Mouse (Mus musculus) spleen, adult 2 months (tissue): ENCODE measurements at regions not wholly inside any gene's neighbourhood (a gene's known extent, or its start where the extent isn't known, plus 50 kb on each side); places are given as distances from the start of the nearest gene placed in this dataset.
A peak's percentile ranks its signal among the peaks of the same experiment; 100 is the strongest.

ENCODE experiments used
- DNase-seq, 2 experiments: peaks; one replicate each; pipeline versions ENCODE4 v3.0.0 to v3.0.0-alpha.2; 2012 to 2021; ENCODE audit warnings: low spot score in 2 of 2, low read depth in 1 of 2
- H3K27ac ChIP-seq: fragments of 200-500 bp; 2 replicates; pipeline ENCODE4 v1.5.1; 2012; ENCODE audit warnings: low read length, inconsistent platforms; ENCODE audit not compliant: insufficient read depth
- H3K27me3 ChIP-seq: fragments of 200-500 bp; 2 replicates; pipeline ENCODE4 v1.6.1; 2012; ENCODE audit warnings: mild to moderate bottlenecking, moderate library complexity, low read length, inconsistent platforms; ENCODE audit not compliant: control insufficient read depth, insufficient read depth
- H3K36me3 ChIP-seq: fragments of 200-500 bp; 2 replicates; pipeline ENCODE4 v1.6.1; 2012; ENCODE audit warnings: mild to moderate bottlenecking, low read length, inconsistent platforms; ENCODE audit not compliant: control insufficient read depth, insufficient read depth
- H3K4me1 ChIP-seq: fragments of 200-500 bp; 2 replicates; pipeline ENCODE4 v1.6.1; 2011; ENCODE audit warnings: inconsistent platforms; ENCODE audit not compliant: control insufficient read depth, insufficient read depth, insufficient read length
- H3K4me3 ChIP-seq: fragments of 200-500 bp; 2 replicates; pipeline ENCODE4 v1.5.1; 2011; ENCODE audit warnings: mild to moderate bottlenecking, inconsistent platforms; ENCODE audit not compliant: insufficient read depth, insufficient read length; ENCODE audit errors: extremely low read depth
- CTCF ChIP-seq: fragments of 200-500 bp; IDR thresholded peaks from 2 replicates; pipeline ENCODE4 v1.5.1; 2011; ENCODE audit warnings: mild to moderate bottlenecking, inconsistent platforms; ENCODE audit not compliant: insufficient read depth, insufficient read length, insufficient replicate concordance; ENCODE audit errors: extremely low read depth
- POLR2A ChIP-seq: fragments of 200-500 bp; IDR thresholded peaks from 2 replicates; pipeline ENCODE4 v1.6.1; 2011; ENCODE audit warnings: low read depth, low read length, inconsistent platforms
- WGBS: fragments of 180-500 bp; shearing (Covaris S2); methylation state at CpG from one replicate; pipeline ENCODE4 v1.1.7; 2018; 5-methylcytosine and 5-hydroxymethylcytosine counted together

DNA sequence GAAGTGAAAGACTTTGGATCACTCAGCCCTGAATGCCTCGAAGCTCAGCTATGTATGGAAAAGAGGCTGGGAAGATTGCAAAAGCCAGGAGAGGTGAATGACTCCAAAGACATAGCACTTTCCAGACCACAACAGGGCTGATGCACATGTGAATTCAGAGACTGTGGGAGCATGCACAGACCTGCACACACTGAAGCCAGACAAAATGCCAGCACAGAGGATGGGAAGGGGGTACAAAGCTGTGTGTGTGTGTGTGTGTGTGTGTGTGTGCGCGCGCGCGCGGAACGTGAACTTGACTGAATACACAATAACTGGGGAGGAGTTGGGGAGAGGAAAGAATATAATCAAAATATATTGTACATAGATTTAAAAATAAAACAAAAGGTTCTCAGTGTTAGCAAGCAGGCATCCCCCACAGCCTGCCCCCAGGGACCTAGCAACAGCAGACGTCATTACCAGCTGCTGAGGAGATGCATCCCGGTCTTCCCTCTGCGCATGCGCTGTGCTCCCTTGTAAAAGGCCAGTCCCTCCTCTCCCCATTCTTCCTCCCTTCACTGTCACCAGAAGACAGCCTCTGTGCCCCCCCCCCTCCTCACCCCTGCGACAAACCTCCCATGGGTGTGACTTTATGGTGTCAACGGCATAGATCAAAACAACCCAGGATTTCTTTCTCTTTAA, 89.5 kb upstream of the Mrps22 start:
- peak in 1 of 2 experiments; percentile 21 for DNase-seq
- Histone ChIP-seq H3K27ac (no peak overlapping the region), H3K4me3 (peak overlapping the region; percentile 22; the same call in 1 of the 2 replicates), H3K4me1 (no peaks in the 10 kb centered on the region), H3K36me3 (no peaks in the 10 kb centered on the region), H3K27me3 (no peaks in the 10 kb centered on the region)
- TF ChIP-seq POLR2A (no peak), CTCF (no peak)
- 61% methylated on average over 14 of the region's 14 CpGs for WGBS

DNA sequence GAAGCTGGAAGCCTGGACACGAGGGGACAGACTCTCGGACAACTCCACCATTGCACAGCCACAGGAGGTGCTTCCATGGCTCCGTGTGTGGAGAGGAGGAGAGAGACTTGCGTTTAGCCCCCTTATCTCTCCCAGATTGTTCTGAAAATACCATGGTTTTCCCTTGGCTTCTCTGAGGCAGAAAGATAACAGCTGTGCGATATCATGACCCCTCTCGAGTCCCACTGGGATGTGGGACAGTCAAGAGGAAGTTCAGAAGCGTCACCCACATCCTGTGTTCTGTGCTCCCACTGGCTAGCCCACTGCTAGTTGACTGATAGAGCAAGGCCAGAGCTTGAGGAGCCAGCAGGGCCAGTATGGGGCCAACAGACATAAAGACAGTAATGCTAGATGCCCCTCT, 84.1 kb upstream of the Mrps22 start:
- Histone ChIP-seq H3K27me3 (no peaks in the 10 kb centered on the region), H3K4me3 (no peak overlapping the region), H3K36me3 (no peaks in the 10 kb centered on the region), H3K4me1 (no peaks in the 10 kb centered on the region; the same call in 1 of the 2 replicates), H3K27ac (no peak overlapping the region)
- no peak for DNase-seq
- 45% methylated on average over 7 of the region's 7 CpGs for WGBS
- TF ChIP-seq CTCF (no peak), POLR2A (no peak)

DNA sequence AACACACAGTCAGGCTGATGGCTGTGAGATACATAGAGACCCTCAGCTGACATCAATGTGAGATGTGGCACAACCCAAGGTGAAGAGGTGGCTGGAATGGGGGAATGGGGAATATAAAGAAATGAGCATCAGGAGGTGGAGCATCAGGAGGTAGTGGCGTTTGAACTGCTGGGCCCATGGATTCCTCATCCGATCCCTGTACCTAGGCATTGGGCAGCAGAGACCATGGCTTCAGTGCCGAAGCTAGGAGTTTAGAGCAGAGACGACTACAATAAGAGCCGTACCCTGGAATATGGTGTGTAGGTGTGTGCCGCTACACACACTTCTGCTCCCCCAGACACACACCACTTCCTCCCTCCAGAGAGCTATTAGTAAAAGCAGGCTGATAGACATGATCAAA, 82.9 kb upstream of the Mrps22 start:
- DNase-seq = no peak

DNA sequence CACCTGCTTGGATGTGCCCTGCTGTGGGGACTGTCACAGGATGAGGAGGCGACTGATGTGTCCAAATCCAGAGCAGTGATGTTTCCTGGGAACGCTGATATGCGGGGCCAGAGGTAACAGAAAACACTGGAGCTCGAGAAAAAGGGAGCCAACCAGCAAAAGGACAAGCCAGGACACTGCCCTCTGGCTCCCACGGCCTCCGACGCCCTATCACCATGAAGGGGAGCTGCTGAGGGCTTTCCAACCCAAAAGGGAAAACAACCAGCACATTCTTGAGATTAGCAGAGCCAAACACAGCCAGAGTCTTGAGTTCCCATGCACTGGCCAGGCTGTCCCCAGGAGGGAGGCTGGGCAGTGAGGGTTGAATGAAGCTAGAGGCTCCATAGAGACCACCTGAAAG, 74.2 kb upstream of the Mrps22 start:
- Histone ChIP-seq H3K27me3 (no peaks in the 10 kb centered on the region), H3K4me3 (no peak overlapping the region), H3K4me1 (no peaks in the 10 kb centered on the region), H3K36me3 (no peaks in the 10 kb centered on the region), H3K27ac (no peak overlapping the region)
- no peak for TF ChIP-seq POLR2A
- TF ChIP-seq CTCF = no peak
- 76% methylated on average over 7 of the region's 7 CpGs for WGBS
- DNase-seq = no peak

More for the DNA sequence above, 82.9 kb upstream of the Mrps22 start:
- Histone ChIP-seq H3K36me3 (no peaks in the 10 kb centered on the region), H3K27ac (no peak overlapping the region), H3K4me1 (no peaks in the 10 kb centered on the region; the same call in 1 of the 2 replicates), H3K27me3 (no peaks in the 10 kb centered on the region), H3K4me3 (no peak overlapping the region)
- 78% methylated on average over 6 of the region's 6 CpGs for WGBS
- TF ChIP-seq POLR2A = no peak
- TF ChIP-seq CTCF = no peak

DNA sequence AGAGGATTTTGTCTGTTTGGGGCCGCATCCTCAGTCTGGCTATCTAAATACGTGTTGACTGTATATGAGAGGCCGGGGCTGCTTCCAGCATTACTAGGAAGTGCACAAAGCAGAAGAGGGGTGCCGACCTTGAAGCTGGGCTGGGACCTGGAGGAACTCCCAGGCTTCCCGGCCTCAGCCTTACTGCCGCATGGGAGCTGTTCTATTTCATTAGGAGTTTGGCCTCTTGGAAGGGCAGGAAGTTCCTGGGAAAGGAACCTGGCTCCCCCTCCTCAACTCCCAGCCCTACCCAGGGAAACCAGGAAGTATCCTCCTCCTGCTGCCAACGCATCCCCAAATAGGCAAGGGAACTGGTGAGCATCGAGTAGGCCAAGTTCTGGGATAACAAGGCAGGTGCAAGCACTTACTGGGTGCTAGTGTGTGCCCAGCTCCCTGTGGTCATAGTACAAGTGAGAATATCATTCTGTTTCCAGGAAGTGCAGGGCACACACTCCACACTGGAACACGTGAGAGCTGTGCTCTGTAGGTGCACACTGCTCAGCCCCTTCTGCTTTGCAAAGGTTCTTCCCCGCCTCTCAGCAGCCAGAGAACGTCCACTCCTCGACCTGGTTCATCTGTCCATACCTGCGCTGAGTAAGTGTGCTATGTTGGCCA, 72.1 kb upstream of the Mrps22 start:
- TF ChIP-seq POLR2A = no peak
- no peak for TF ChIP-seq CTCF
- H3K27ac ChIP-seq = no peak overlapping the region
- no peak for DNase-seq
- H3K36me3 ChIP-seq = no peaks in the 10 kb centered on the region
- H3K4me3 ChIP-seq = no peak overlapping the region
- 71% methylated on average over 13 of the region's 13 CpGs for whole genome bisulfite sequencing
- no peaks in the 10 kb centered on the region for H3K27me3 ChIP-seq
- H3K4me1 ChIP-seq = no peaks in the 10 kb centered on the region

DNA sequence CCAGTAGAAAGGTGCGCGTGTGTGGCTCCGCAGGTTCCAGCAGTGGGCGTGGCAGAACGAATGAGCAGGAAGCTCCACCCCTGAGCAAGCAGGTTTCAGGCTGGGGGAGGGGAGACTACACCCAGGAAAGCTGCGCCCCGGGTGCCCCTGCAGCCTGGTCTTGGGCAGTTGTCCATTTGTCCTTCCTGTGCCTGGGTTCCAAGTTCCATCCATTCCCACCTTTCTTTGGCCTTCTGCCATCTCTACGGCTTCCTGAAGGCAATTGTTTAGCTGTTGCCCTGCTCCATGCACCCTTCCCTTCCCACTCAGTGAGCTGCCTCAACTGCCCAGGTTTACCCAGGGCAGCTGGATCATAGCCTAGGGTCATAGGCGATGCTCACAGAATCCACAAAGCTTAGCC, 70.9 kb upstream of the Mrps22 start:
- WGBS = 71% methylated on average over 9 of the region's 9 CpGs
- H3K27me3 ChIP-seq = no peaks in the 10 kb centered on the region
- no peaks in the 10 kb centered on the region for H3K4me1 ChIP-seq
- H3K4me3 ChIP-seq = no peak overlapping the region
- no peak for DNase-seq
- TF ChIP-seq CTCF (no peak), POLR2A (no peak)
- no peaks in the 10 kb centered on the region for H3K36me3 ChIP-seq
- no peak overlapping the region for H3K27ac ChIP-seq

DNA sequence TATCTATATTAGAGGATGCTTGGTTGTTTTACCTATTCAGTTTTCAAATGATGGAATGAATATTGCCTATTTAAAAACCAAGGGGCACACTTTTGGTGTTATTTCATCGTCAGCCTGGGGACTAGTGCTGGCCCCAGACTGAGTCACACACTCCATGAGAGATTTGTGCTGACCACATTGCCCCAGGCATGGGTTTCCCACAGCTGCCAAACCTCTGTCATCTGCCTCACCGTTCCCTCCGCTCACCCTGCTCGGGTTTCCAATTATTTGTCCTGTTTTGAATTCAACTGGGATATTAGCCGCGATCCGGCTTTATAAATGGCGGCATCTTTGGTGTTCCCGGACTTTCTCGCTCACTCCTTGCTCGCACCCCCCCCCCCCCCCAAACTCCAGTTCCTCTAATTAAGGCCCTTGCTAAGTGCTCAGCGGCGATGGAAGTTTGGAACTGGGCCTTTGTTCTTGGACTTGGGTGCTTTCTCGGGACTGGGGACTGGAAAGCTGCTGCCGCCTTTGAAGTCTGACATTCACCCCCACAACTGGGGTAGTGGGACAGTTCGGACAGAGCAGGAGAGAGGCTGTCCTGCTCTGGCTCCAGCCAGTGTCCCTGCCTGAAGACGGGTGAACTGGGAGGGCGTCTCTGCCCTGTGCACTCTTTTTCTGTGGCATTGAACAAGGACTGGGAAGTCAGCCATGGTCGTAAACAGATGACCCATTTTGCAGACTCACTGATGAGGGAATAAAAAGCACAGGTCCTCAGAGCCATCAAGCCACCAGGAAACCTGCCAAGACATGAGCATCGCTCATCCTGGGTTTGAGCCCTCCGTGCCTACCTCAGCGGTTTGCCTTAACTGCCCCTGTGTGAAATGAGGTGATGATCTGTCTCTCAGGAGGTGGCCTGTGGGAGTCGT, 67.2 kb upstream of the Mrps22 start:
- no peak for DNase-seq
- WGBS = 84% methylated on average over 23 of the region's 23 CpGs
- TF ChIP-seq CTCF (no peak), POLR2A (no peak)

More for the DNA sequence above, 67.2 kb upstream of the Mrps22 start:
- Histone ChIP-seq H3K36me3 (no peaks in the 10 kb centered on the region), H3K4me1 (no peaks in the 10 kb centered on the region), H3K27me3 (no peaks in the 10 kb centered on the region), H3K4me3 (no peak overlapping the region), H3K27ac (no peak overlapping the region)
